Mouse (Mus musculus): Measurements from ENCODE around the gene Ercc4. TPM values are rescaled to one million over a fixed set of nuclear protein-coding genes. Genes with fewer than 3 reads are reported as not detected.
A peak's percentile ranks its signal among the peaks of the same experiment; 100 is the strongest.

Gene Ercc4
- total and polyA plus RNA-seq, 3 experiments, result 10.6 to 15.5 TPM; not detected in 1

DNA sequence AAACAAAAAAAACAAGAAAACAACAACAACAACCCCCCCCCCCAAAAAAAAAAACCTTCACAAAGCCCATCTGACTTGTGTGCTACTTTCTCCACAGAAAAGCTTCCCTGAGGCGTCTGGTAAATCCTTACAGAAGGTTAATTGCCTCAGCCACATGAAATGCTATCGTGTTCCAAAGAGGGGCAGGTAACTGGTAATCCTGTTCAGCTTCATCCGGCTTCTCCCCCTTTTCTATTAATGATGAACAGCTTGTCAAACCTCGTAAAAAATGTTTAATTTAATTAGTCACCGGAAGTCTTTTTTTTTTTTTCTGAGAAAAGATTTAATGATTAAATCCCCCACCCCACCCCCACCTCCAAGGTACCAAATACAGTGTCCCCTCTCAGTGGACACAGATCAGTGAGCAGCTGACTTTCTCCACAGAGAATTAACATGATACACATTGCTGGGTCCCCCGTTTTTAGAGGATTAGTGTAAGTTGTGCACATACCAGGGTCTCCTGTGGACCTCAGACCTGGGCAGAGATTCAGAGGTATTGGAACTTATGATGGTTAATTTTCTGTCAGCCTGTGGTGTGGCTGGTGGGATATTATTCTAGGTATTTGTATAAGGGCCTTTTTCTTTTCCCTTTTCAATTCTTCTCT, 26.2 kb upstream of the Ercc4 start:
- DNase-seq (ENCODE audit: low read depth, low spot score), result no peak

DNA sequence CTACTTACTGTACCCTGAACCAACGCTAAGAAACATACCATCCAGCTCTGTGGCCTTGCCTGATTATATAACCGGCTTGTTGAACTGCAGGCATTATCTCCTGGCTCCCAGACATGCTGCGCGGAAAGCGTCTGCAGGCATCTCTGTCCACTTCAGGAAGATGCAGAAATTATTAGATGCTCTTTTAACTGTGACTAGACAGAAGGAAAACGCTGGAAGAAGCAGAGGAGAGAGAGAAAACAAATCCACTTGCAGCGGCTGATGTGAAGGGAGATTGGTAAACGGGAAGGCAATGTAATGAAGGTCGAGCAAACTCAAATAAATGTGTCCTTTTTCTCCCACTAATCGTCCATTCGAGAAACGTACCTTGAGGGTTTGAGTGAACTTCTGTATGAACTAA, 1.1 kb upstream of the Ercc4 start:
- Histone ChIP-seq H3K9me3 (replicated peaks; ENCODE audit: insufficient read depth, low read length) (no peaks in the 10 kb centered on the region), H3K4me3 (ENCODE audit: control insufficient read depth in 1 of 2, insufficient read depth in 1 of 2, low read depth in 2 of 2, low read length in 2 of 2) (no peak overlapping the region), H3K27ac (ENCODE audit: control insufficient read depth, low read depth, low read length) (no peak overlapping the region), H3K36me3 (ENCODE audit: control insufficient read depth in 1 of 2, insufficient read depth in 2 of 2, low read length in 2 of 2) (peaks cover 4 to 7% of the 10 kb centered on the region in 2 experiments), H3K4me1 (ENCODE audit: control insufficient read depth in 1 of 2, insufficient read depth in 2 of 2, low read length in 2 of 2) (peaks cover 0 to 9% of the 10 kb centered on the region in 2 experiments; a peak in 2 of 4 replicates), H3K79me2 (ENCODE audit: control insufficient read depth, insufficient read depth, low read length, poor library complexity) (peaks cover 11% of the 10 kb centered on the region), H3K9ac (ENCODE audit: control insufficient read depth, low read depth, low read length, poor library complexity, severe bottlenecking) (no peak overlapping the region), H3K27me3 (ENCODE audit: control insufficient read depth in 1 of 2, insufficient read depth in 2 of 2, low read length in 2 of 2) (no peaks in the 10 kb centered on the region; a peak in 3 of 4 replicates)
- DNase-seq (ENCODE audit: low read depth, low spot score), result peak; percentile 11
- no peak for TF ChIP-seq ZMIZ1 (IDR thresholded peaks at IDR 0.05; ENCODE audit: low read depth, low read length)

More for the DNA sequence above, 26.2 kb upstream of the Ercc4 start:
- TF ChIP-seq POLR2AphosphoS5 (IDR thresholded peaks at IDR 0.05; ENCODE audit: borderline replicate concordance, low read depth, low read length) (no peak), EP300 (IDR thresholded peaks at IDR 0.05; ENCODE audit: low read depth in 1 of 2, low read length in 2 of 2) (no peak), CHD1 (IDR thresholded peaks at IDR 0.05; ENCODE audit: low read depth, low read length) (no peak), SIN3A (IDR thresholded peaks at IDR 0.05; ENCODE audit: low read length) (no peak), SMC3 (IDR thresholded peaks at IDR 0.05; ENCODE audit: low read depth, low read length) (no peak), TBP (IDR thresholded peaks at IDR 0.05; ENCODE audit: low read depth, low read length) (no peak), ZMIZ1 (IDR thresholded peaks at IDR 0.05; ENCODE audit: low read depth, low read length) (no peak)
- Histone ChIP-seq H3K9ac (ENCODE audit: control insufficient read depth, low read depth, low read length, poor library complexity, severe bottlenecking) (no peak overlapping the region), H3K36me3 (ENCODE audit: control insufficient read depth in 1 of 2, insufficient read depth in 2 of 2, low read length in 2 of 2) (no peaks in the 10 kb centered on the region), H3K4me3 (ENCODE audit: control insufficient read depth in 1 of 2, insufficient read depth in 1 of 2, low read depth in 2 of 2, low read length in 2 of 2) (no peak overlapping the region), H3K27ac (ENCODE audit: control insufficient read depth, low read depth, low read length) (no peak overlapping the region), H3K79me2 (ENCODE audit: control insufficient read depth, insufficient read depth, low read length, poor library complexity) (no peaks in the 10 kb centered on the region), H3K4me1 (ENCODE audit: control insufficient read depth in 1 of 2, insufficient read depth in 2 of 2, low read length in 2 of 2) (no peaks in the 10 kb centered on the region), H3K9me3 (replicated peaks; ENCODE audit: insufficient read depth, low read length) (no peaks in the 10 kb centered on the region), H3K27me3 (ENCODE audit: control insufficient read depth in 1 of 2, insufficient read depth in 2 of 2, low read length in 2 of 2) (no peaks in the 10 kb centered on the region; a peak in 1 of 4 replicates)

DNA sequence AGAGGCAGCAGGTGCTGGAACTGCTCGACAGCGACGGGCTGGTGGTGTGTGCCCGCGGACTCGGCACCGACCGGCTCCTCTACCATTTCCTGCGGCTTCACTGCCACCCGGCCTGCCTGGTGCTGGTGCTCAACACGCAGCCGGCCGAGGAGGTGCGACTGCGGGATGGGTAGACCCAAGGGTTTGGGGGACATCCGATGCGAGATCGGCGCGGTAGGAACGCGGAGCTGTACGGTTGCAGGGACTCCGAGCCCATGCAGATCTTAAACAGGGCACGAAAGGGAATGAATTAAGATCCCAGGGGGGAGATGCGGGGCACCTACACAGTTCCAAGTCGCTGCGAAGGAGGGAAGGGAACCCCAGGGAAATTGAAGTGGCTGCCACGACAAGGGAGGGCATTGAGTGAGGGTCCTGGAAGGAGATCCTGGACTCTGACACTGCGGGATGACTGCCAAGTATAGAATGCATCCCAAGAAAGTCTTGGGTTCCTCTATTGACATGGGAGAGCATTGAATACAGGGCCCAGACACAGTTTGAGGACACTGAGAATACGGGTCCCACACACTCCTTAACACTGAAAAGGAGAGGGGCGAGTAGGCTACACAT, 609 bp downstream of the Ercc4 start:
- H3K9ac ChIP-seq (ENCODE audit: control insufficient read depth, low read depth, low read length, poor library complexity, severe bottlenecking), result peak overlapping the region; percentile 82
- peak overlapping the region; percentile 81 to 93 for H3K4me3 ChIP-seq (ENCODE audit: control insufficient read depth in 1 of 2, insufficient read depth in 1 of 2, low read depth in 2 of 2, low read length in 2 of 2)
- peaks cover 4 to 7% of the 10 kb centered on the region in 2 experiments for H3K36me3 ChIP-seq (ENCODE audit: control insufficient read depth in 1 of 2, insufficient read depth in 2 of 2, low read length in 2 of 2)
- DNase-seq (ENCODE audit: low read depth, low spot score), result no peak
- H3K4me1 ChIP-seq (ENCODE audit: control insufficient read depth in 1 of 2, insufficient read depth in 2 of 2, low read length in 2 of 2), result peaks cover 0 to 9% of the 10 kb centered on the region in 2 experiments; a peak in 2 of 4 replicates
- peak in 1 of 2 experiments; percentile 85; a peak in 1 of 4 replicates for TF ChIP-seq POLR2A (IDR thresholded peaks at IDR 0.05; ENCODE audit: control insufficient read depth in 1 of 2, insufficient read depth in 1 of 2, low read depth in 1 of 2, low read length in 2 of 2, poor library complexity in 1 of 2)
- 0 out of 2 replicates have a peak, but pooled peaks have one; percentile 4 for TF ChIP-seq POLR2AphosphoS5 (IDR thresholded peaks at IDR 0.05; ENCODE audit: borderline replicate concordance, low read depth, low read length)
- TF ChIP-seq KAT2A (conservative IDR thresholded peaks at IDR 0.05; ENCODE audit: low read depth, low read length), result no peak; the same call in 1 of the 2 replicates
- TF ChIP-seq POLR2AphosphoS2 (IDR thresholded peaks at IDR 0.05; ENCODE audit: low read length), result no peak
- TF ChIP-seq SMC3 (IDR thresholded peaks at IDR 0.05; ENCODE audit: low read depth, low read length), result 0 out of 2 replicates have a peak, but pooled peaks have one; percentile 0
- no peaks in the 10 kb centered on the region for H3K9me3 ChIP-seq (replicated peaks; ENCODE audit: insufficient read depth, low read length)
- H3K27me3 ChIP-seq (ENCODE audit: control insufficient read depth in 1 of 2, insufficient read depth in 2 of 2, low read length in 2 of 2), result no peaks in the 10 kb centered on the region; a peak in 3 of 4 replicates
- H3K79me2 ChIP-seq (ENCODE audit: control insufficient read depth, insufficient read depth, low read length, poor library complexity), result peaks cover 11% of the 10 kb centered on the region
- H3K27ac ChIP-seq (ENCODE audit: control insufficient read depth, low read depth, low read length), result peak overlapping the region; percentile 66

All from MEL (cell line).